Mouse (Mus musculus): ENCODE measurements around the gene Myg1. TPM values are rescaled to one million over a fixed set of nuclear protein-coding genes. Genes with fewer than 3 reads are reported as not detected.

Myg1 gene
- polyA plus RNA-seq, 1 experiment, result 38.9 TPM

DNA sequence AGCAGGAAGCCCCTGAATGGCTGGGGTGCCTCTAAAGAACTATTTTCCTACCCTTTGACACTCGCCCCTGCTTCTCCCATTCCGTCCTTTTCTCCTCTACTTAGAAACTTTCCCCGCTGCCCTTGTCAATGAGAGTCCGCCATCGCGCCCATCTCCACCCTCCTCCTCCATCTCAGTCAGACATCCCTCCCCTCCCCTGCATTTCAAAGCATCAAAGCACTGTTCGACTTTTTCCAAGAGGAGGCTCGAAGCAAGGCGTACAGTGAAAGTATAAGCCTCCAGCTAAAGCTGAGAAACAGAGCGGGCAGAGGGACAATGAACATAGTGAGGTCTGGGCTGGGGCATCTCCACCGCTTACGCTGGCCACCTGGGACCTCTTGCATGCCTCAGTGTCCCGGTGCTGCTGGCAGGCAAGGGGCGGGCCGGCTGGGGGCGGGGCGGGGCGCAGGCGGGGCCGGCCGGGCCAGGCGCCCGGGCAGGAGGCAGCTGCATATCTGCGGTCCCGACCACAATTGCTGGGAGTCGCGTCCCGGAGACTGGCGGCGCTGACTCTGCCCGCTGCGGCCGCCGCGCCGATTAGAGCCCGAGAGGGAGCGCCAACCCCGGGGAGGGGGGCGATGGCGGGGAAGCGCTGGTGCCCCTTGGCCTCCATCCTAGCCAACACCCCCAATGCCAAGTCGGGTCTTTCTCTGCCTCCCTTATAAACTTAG lies 45.1 kb downstream of the Myg1 start:
- DNase-seq (ENCODE audit: low read depth, low spot score), result no peak
- 2% methylated on average over 43 of the region's 43 CpGs for WGBS

DNA sequence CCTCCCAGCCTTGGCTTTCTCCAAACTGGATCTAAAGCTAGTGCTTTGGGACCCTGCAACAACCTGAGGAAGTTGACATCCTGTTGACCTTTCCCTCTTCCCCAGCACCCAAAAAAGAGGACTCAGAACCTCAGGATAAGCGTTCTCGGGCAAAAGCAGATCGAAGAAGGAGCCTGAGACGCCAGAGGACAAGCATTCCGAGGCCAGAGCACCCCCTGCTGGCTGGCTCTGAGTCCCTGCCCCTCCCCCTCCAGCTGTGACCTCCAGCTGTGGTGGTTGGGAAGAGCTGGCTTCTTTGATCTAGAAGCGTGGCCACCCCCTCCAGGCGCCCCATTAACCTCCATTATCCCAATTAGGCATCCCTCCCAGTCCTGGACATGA lies 45.6 kb downstream of the Myg1 start:
- WGBS, result under 1% methylated on average over 7 of the region's 7 CpGs

DNA sequence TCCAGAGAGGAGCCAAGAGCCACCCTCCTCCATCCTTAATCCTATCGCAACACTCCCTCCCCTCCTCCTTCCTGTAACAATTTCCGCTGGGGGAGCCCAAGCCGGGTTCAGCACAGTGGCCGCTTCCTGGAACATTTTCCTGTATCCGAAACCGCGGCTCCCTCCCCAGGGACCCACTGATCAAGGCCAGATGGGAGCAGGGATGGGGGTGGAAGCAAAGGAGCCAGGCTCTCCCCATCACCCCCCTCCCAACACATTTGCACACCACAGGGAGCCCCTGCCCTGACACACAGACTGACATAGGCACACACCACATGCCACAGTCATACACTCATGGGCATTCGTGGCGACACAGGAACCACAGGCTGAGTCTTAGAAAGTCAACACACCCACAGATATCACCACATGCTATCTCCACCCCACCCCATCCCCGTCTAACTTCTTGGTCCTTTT lies 46.3 kb downstream of the Myg1 start:
- DNase-seq (ENCODE audit: low read depth, low spot score), result no peak
- WGBS, result 18% methylated on average over 10 of the region's 10 CpGs

More for the DNA sequence above, 45.6 kb downstream of the Myg1 start:
- DNase-seq (ENCODE audit: low read depth, low spot score), result no peak

GRCm38 (mm10) chr15:102381575-102381974 lies 50.1 kb downstream of the Myg1 start:
- DNase-seq (ENCODE audit: low read depth, low spot score), result no peak
- WGBS, result under 1% methylated on average over 7 of the region's 7 CpGs

DNA sequence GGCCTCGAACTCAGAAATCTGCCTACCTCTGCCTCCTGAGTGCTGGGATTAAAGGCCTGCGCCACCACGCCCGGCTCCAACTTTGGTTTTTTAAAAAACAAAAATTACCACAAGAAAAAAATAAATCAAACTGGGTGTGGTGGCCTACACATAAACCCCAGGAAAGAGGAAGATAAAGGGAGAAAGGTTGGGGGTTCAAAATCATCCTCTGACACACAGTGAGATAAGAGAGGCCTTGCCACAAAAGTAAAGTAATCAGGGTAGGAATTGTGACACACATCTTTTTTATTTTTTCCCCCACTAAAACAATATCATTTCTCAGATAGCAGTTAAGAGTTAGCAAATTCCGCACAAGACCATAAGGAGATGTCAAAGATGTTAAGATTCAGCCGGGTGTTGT lies 52.2 kb downstream of the Myg1 start:
- DNase-seq (ENCODE audit: low read depth, low spot score), result no peak
- 97% methylated on average over 6 of the region's 6 CpGs for WGBS

- DNase-seq (ENCODE audit: low read depth, low spot score), result no peak
- WGBS, result 34% methylated on average over 9 of the region's 9 CpGs
Observed at GRCm38 (mm10) chr15:102386640-102387039, 55.1 kb downstream of the Myg1 start.

Other genes starting within 250 kb of the Myg1 start
- 37.0 and 45.5 TPM in 2 replicates for gene Tns2, start 231.3 kb upstream of the Myg1 start, polyA plus RNA-seq (2012; rRNA removed)
- gene Spryd3, start 195.5 kb upstream of the Myg1 start, polyA plus RNA-seq (2012; rRNA removed), result 32.1 and 35.9 TPM in 2 replicates
- 15.4 and 34.3 TPM in 2 replicates for gene Igfbp6, start 187.3 kb upstream of the Myg1 start, polyA plus RNA-seq (2012; rRNA removed)
- 96.3 and 315 TPM in 2 replicates for gene Soat2, start 181.2 kb upstream of the Myg1 start, polyA plus RNA-seq (2012; rRNA removed)
- gene Zfp740, start 128.5 kb upstream of the Myg1 start, polyA plus RNA-seq (2012; rRNA removed), result 20.2 and 26.4 TPM in 2 replicates
- 18.9 and 23.9 TPM in 2 replicates for gene Csad, start 127.0 kb upstream of the Myg1 start, polyA plus RNA-seq (2012; rRNA removed)
- 23.0 and 24.8 TPM in 2 replicates for gene Itgb7, start 99.8 kb upstream of the Myg1 start, polyA plus RNA-seq (2012; rRNA removed)
- 6.9 and 8.6 TPM in 2 replicates for gene Rarg, start 74.2 kb upstream of the Myg1 start, polyA plus RNA-seq (2012; rRNA removed)
- not detected in 2 replicates for gene Gm9918, start 61.1 kb upstream of the Myg1 start, polyA plus RNA-seq (2012; rRNA removed)
- 52.4 and 57.1 TPM in 2 replicates for gene Mfsd5, start 52.3 kb upstream of the Myg1 start, polyA plus RNA-seq (2012; rRNA removed)
- gene Espl1, start 35.4 kb upstream of the Myg1 start, polyA plus RNA-seq (2012; rRNA removed), result 14.8 and 16.1 TPM in 2 replicates
- 97.0 and 98.7 TPM in 2 replicates for gene Pfdn5, start 5.6 kb upstream of the Myg1 start, polyA plus RNA-seq (2012; rRNA removed)
- gene Aaas, start 19.1 kb downstream of the Myg1 start, polyA plus RNA-seq (2012; rRNA removed), result 31.0 and 35.2 TPM in 2 replicates
- gene Sp7, start 35.5 kb downstream of the Myg1 start, polyA plus RNA-seq (2012; rRNA removed), result not detected in 2 replicates
- gene Sp1, start 74.4 kb downstream of the Myg1 start, polyA plus RNA-seq (2012; rRNA removed), result 10.3 and 19.7 TPM in 2 replicates
- 0.16 and 1.0 TPM in 2 replicates for gene Amhr2, start 113.7 kb downstream of the Myg1 start, polyA plus RNA-seq (2012; rRNA removed)
- 734 and 781 TPM in 2 replicates for gene Prr13, start 127.3 kb downstream of the Myg1 start, polyA plus RNA-seq (2012; rRNA removed)
- 449 and 466 TPM in 2 replicates for gene Pcbp2, start 138.8 kb downstream of the Myg1 start, polyA plus RNA-seq (2012; rRNA removed)
- not detected in 2 replicates for gene Gm10337, start 172.0 kb downstream of the Myg1 start, polyA plus RNA-seq (2012; rRNA removed)
- 2.6 and 2.7 TPM in 2 replicates for gene Map3k12, start 185.4 kb downstream of the Myg1 start, polyA plus RNA-seq (2012; rRNA removed)
- 82.8 and 89.5 TPM in 2 replicates for gene Tarbp2, start 186.5 kb downstream of the Myg1 start, polyA plus RNA-seq (2012; rRNA removed)
- 3.1 and 3.6 TPM in 2 replicates for gene Npff, start 193.2 kb downstream of the Myg1 start, polyA plus RNA-seq (2012; rRNA removed)

Data from large intestine, adult 2 months (tissue).